Mouse (Mus musculus): Measurements from ENCODE around the gene Srebf2.

DNA sequence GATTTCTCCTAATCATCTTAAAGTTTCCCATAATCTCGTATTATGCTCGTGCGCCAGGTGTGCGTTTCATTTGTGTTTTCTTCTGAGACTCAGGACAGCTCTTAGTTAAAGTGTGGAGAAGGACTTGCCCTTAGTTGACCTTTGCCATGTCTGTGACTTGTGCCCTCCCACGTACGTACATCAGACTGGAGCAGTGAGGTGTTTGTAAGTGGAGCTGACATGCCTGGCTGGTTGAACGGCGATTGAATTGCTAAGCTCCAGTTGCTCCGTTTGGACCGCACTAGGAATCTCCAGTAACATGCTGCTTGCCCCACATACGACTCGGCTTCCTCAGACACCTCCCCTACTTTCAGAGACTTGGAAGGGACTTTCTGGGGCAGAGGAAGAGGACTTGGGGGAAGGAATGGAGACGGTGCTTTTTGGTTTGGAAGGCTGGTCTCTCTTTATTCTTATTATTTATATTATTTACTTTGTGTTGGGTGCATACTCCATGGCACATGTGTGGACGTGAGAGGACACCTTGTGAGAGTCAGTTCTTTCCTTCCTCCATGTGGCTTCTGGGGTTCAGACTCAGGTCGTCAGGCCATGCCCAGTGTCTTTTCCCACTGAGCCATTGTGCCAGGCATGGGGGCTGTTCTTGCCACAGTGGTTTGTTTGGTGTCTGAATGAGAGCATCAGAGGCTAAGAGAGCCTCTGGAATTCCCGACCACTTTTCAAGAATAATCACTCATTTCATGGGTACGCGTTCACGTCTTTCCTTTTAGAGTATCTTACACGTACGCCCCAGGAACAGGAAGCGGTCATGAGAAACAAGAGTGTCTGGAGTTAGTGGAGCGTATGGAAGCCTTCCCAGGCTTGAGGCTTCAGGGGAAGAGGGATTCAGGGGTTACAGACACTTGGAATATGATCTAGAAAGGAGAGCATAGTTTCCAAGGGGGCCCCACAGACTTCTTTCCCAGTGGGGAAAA lies 20.5 kb downstream of the Srebf2 start:
- TF ChIP-seq CTCF (conservative IDR thresholded peaks at IDR 0.05; ENCODE audit: low read length) (no peak), POU5F1 (IDR thresholded peaks at IDR 0.05; ENCODE audit: borderline replicate concordance, low read length) (no peak), NANOG (IDR thresholded peaks at IDR 0.05; ENCODE audit: borderline replicate concordance, low read length) (no peak)
